Mouse (Mus musculus) cerebellum, adult 2 months (tissue): ENCODE data around the gene Spata32.

Experiments
- CTCF ChIP-seq: fragments of 200-500 bp; IDR thresholded peaks from 2 replicates; pipeline ENCODE4 v1.5.1; 2011; ENCODE audit warnings: low read depth, mild to moderate bottlenecking, control low read depth, low read length, moderate library complexity, borderline replicate concordance; ENCODE audit not compliant: insufficient read depth
- POLR2A ChIP-seq: fragments of 200-500 bp; IDR thresholded peaks from 2 replicates; pipeline ENCODE4 v1.6.1; 2011; ENCODE audit warnings: low read length, control low read depth, borderline replicate concordance; ENCODE audit not compliant: insufficient read depth

- no peak for TF ChIP-seq CTCF
- TF ChIP-seq POLR2A: no peak
Observed at GRCm38 (mm10) chr11:103174411-103174832, 43.8 kb downstream of the Spata32 start.
